Mouse (Mus musculus): ENCODE measurements at regions not wholly inside any gene's neighbourhood (a gene's known extent, or its start where the extent isn't known, plus 50 kb on each side); places are given as distances from the start of the nearest gene placed in this dataset.

DNA sequence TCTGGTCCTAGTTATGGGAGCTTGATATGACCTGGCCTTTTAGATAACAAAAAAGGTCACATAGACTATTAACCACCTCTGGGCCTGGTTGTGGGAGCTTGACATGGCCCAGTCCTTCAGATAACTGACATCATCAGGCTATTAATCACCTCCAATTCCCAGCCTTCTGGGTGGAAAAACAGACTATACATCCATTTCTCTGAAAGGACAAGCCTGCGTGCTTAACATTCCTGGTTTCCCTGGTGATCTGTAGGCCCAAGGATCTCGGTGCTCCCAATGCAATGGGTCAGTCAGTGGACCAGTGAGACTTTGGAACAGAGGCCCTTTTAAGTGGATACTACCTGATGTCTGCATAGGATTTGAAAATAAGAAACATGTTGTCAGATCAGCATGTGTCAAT, 179.8 kb downstream of the Usp46 start:
- TF ChIP-seq POLR2A (IDR thresholded peaks at IDR 0.05; ENCODE audit: insufficient read depth, low read depth, low read length) (no peak), CTCF (IDR thresholded peaks at IDR 0.05; ENCODE audit: insufficient read depth, low read depth, low read length) (no peak)

Measured in olfactory bulb, adult 2 months (tissue).